Mouse (Mus musculus) myocyte (in vitro differentiated cells): ENCODE data around the gene Ldha. TPM values are rescaled to one million over a fixed set of nuclear protein-coding genes. Genes with fewer than 3 reads are reported as not detected.

Source experiments
- H3K27me3 ChIP-seq: one replicate; pipeline ENCODE4 v1.6.1; 2011; ENCODE audit not compliant: control insufficient read depth, insufficient read depth, insufficient read length
- H3K36me3 ChIP-seq: one replicate; pipeline ENCODE4 v1.6.1; 2011; ENCODE audit not compliant: control insufficient read depth, insufficient read depth
- H3K4me2 ChIP-seq: one replicate; pipeline ENCODE4 v1.6.1; 2011; ENCODE audit warnings: low read depth, control low read depth
- H3K4me3 ChIP-seq: one replicate; pipeline ENCODE4 v1.5.1; 2011; ENCODE audit warnings: mild to moderate bottlenecking, control low read depth, moderate library complexity
- H3K79me2 ChIP-seq: one replicate; pipeline ENCODE4 v1.6.1; 2011; ENCODE audit not compliant: control insufficient read depth, insufficient read depth
- H3ac ChIP-seq: one replicate; pipeline ENCODE4 v1.6.1; 2011; ENCODE audit not compliant: control insufficient read depth, insufficient read length
- CEBPB ChIP-seq: IDR thresholded peaks from 2 replicates; pipeline ENCODE4 v1.6.1; 2011; ENCODE audit warnings: mild to moderate bottlenecking, moderate library complexity; ENCODE audit not compliant: poor library complexity, insufficient read depth, severe bottlenecking
- E2F4 ChIP-seq: IDR thresholded peaks from one replicate; pipeline ENCODE4 v1.6.1; 2011; ENCODE audit warnings: mild to moderate bottlenecking, control low read depth, moderate library complexity; ENCODE audit not compliant: insufficient read depth
- MAX ChIP-seq: IDR thresholded peaks from one replicate; pipeline ENCODE4 v1.6.1; 2011; ENCODE audit warnings: low read depth, mild to moderate bottlenecking, control low read depth
- MYOD1 ChIP-seq, 3 experiments: IDR thresholded peaks; one replicate each; pipeline ENCODE4 v1.6.1; 2011; ENCODE audit warnings: control low read depth in 2 of 3, low read depth in 2 of 3, mild to moderate bottlenecking in 2 of 3, moderate library complexity in 1 of 3; ENCODE audit not compliant: insufficient read length in 2 of 3, control insufficient read depth in 1 of 3
- MYOG ChIP-seq, 3 experiments: IDR thresholded peaks; one replicate each; pipeline ENCODE4 v1.6.1; 2011; ENCODE audit warnings: control low read depth in 2 of 3, low read depth in 2 of 3, mild to moderate bottlenecking in 2 of 3; ENCODE audit not compliant: insufficient read length in 2 of 3, control insufficient read depth in 1 of 3, insufficient read depth in 1 of 3
- POLR2A ChIP-seq: IDR thresholded peaks from one replicate; pipeline ENCODE4 v1.6.1; 2011; ENCODE audit warnings: low read depth, mild to moderate bottlenecking, control low read depth, moderate library complexity; ENCODE audit not compliant: insufficient read length
- POLR2AphosphoS2 ChIP-seq: IDR thresholded peaks from one replicate; pipeline ENCODE4 v1.6.1; 2011; ENCODE audit warnings: low read depth, control low read depth; ENCODE audit not compliant: insufficient read length
- REST ChIP-seq: IDR thresholded peaks from one replicate; pipeline ENCODE4 v1.6.1; 2011; ENCODE audit warnings: mild to moderate bottlenecking, control low read depth, moderate library complexity; ENCODE audit not compliant: insufficient read depth, insufficient read length
- SRF ChIP-seq: IDR thresholded peaks from one replicate; pipeline ENCODE4 v1.6.1; 2011; ENCODE audit warnings: low read depth; ENCODE audit not compliant: control insufficient read depth, insufficient read length
- TCF12 ChIP-seq: IDR thresholded peaks from one replicate; pipeline ENCODE4 v1.6.1; 2011; ENCODE audit warnings: mild to moderate bottlenecking, control low read depth; ENCODE audit not compliant: poor library complexity, insufficient read depth, severe bottlenecking
- TCF3 ChIP-seq: IDR thresholded peaks from one replicate; pipeline ENCODE4 v1.6.1; 2011; ENCODE audit warnings: low read depth, control low read depth; ENCODE audit not compliant: insufficient read length
- USF1 ChIP-seq: IDR thresholded peaks from one replicate; pipeline ENCODE4 v1.6.1; 2011; ENCODE audit warnings: low read depth, mild to moderate bottlenecking, control low read depth, moderate library complexity
- polyA plus RNA-seq: library from polyadenylated mRNA; unstranded; fragments of >200 nt; fragmentation: generic; extraction: Trizol; gene quantifications from one replicate; pipeline ENCODE4 v1.2.1, GENCODE M21; 2012; ENCODE audit warnings: missing spikeins

Ldha gene
- polyA plus RNA-seq, 1 experiment, result 1,758 TPM

- no peaks in the 10 kb centered on the region for H3K27me3 ChIP-seq
- H3K4me2 ChIP-seq, result no peak overlapping the region
- H3K4me3 ChIP-seq, result no peak overlapping the region
These were observed 30.7 kb downstream of the Ldha start for GRCm38 (mm10) chr7:46871988-46872387.

GRCm38 (mm10) chr7:46876841-46877240, 35.6 kb downstream of the Ldha start:
- Histone ChIP-seq H3K36me3 (no peaks in the 10 kb centered on the region), H3K27me3 (no peaks in the 10 kb centered on the region), H3K79me2 (no peaks in the 10 kb centered on the region), H3K4me2 (no peak overlapping the region), H3K4me3 (no peak overlapping the region), H3ac (no peak overlapping the region)
- no peak for TF ChIP-seq POLR2AphosphoS2
- TF ChIP-seq USF1, result no peak
- no peak for TF ChIP-seq CEBPB
- no peak for TF ChIP-seq TCF12
- no peak for TF ChIP-seq REST
- TF ChIP-seq MYOD1 (IDR thresholded peaks at IDR 0.05; ENCODE audit: control insufficient read depth in 1 of 3, insufficient read length in 2 of 3, low read depth in 2 of 3), result no peak
- no peak for TF ChIP-seq MAX
- TF ChIP-seq MYOG (IDR thresholded peaks at IDR 0.05; ENCODE audit: control insufficient read depth in 1 of 3, insufficient read depth in 1 of 3, insufficient read length in 2 of 3, low read depth in 2 of 3), result no peak
- no peak for TF ChIP-seq TCF3
- TF ChIP-seq E2F4, result no peak
- TF ChIP-seq POLR2A, result no peak
- no peak for TF ChIP-seq SRF

More at GRCm38 (mm10) chr7:46871988-46872387, 30.7 kb downstream of the Ldha start:
- no peak for TF ChIP-seq TCF12
- no peak for TF ChIP-seq MYOD1 (IDR thresholded peaks at IDR 0.05; ENCODE audit: control insufficient read depth in 1 of 3, insufficient read length in 2 of 3, low read depth in 2 of 3)
- no peak for TF ChIP-seq SRF
- no peak for TF ChIP-seq USF1
- no peak for TF ChIP-seq CEBPB
- no peak for TF ChIP-seq E2F4
- TF ChIP-seq TCF3, result no peak
- TF ChIP-seq POLR2A, result no peak
- no peak for TF ChIP-seq MAX
- TF ChIP-seq REST, result no peak
- TF ChIP-seq POLR2AphosphoS2, result no peak
- no peak for TF ChIP-seq MYOG (IDR thresholded peaks at IDR 0.05; ENCODE audit: control insufficient read depth in 1 of 3, insufficient read depth in 1 of 3, insufficient read length in 2 of 3, low read depth in 2 of 3)
- no peak overlapping the region for H3ac ChIP-seq
- no peaks in the 10 kb centered on the region for H3K36me3 ChIP-seq
- H3K79me2 ChIP-seq, result no peaks in the 10 kb centered on the region

- H3K4me2 ChIP-seq, result no peak overlapping the region
- TF ChIP-seq POLR2AphosphoS2 (no peak), MAX (no peak), MYOG (IDR thresholded peaks at IDR 0.05; ENCODE audit: control insufficient read depth in 1 of 3, insufficient read depth in 1 of 3, insufficient read length in 2 of 3, low read depth in 2 of 3) (no peak), USF1 (no peak), TCF12 (no peak), TCF3 (no peak), CEBPB (no peak), E2F4 (no peak)
- H3K79me2 ChIP-seq, result no peaks in the 10 kb centered on the region
- H3K36me3 ChIP-seq, result no peaks in the 10 kb centered on the region
- no peak overlapping the region for H3ac ChIP-seq
- H3K4me3 ChIP-seq, result no peak overlapping the region
- no peaks in the 10 kb centered on the region for H3K27me3 ChIP-seq
These were observed 36.0 kb downstream of the Ldha start for GRCm38 (mm10) chr7:46877255-46877654.

- Histone ChIP-seq H3K36me3 (no peaks in the 10 kb centered on the region), H3K79me2 (no peaks in the 10 kb centered on the region), H3K4me3 (no peak overlapping the region), H3ac (no peak overlapping the region), H3K4me2 (no peak overlapping the region), H3K27me3 (no peaks in the 10 kb centered on the region)
- TF ChIP-seq SRF (no peak), USF1 (no peak), MAX (no peak), MYOD1 (IDR thresholded peaks at IDR 0.05; ENCODE audit: control insufficient read depth in 1 of 3, insufficient read length in 2 of 3, low read depth in 2 of 3) (no peak), E2F4 (no peak), REST (no peak), CEBPB (no peak), TCF12 (no peak), POLR2A (no peak), TCF3 (no peak), MYOG (IDR thresholded peaks at IDR 0.05; ENCODE audit: control insufficient read depth in 1 of 3, insufficient read depth in 1 of 3, insufficient read length in 2 of 3, low read depth in 2 of 3) (no peak), POLR2AphosphoS2 (no peak)
These were observed 38.6 kb downstream of the Ldha start for GRCm38 (mm10) chr7:46879851-46880250.
